In the genomic region with DNA sequence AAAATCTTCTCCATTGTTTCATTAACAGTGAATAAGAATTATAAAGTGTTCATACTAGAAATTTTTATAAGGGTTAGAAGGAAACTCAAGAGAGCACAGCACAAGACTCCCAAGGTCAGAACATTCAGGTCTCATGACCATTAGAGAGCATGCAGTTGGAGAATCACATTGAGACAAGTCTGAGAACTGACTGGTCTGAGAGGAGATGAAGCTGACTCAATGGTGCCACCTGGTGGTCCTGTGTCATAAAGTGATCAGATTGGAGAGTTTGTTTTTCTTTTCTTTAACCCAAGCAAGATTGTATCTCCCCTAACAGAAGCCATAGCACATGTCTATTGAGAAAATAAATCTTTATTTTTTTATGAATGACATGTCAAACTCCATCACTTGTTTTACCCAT, we compare ENCODE assay signal across 8 mouse cellular contexts.
A peak's percentile ranks its signal among the peaks of the same experiment; 100 is the strongest.
DNase-seq lines count a peak whose midpoint lies in the region; ATAC-seq and TF ChIP-seq lines count a peak whose summit lies in the region.

No protein-coding gene starts in this region.

- no peak for TF ChIP-seq EP300 in heart, adult 2 months (IDR thresholded peaks at IDR 0.05; ENCODE audit: insufficient read depth, low read depth, low read length)

- H3K27ac ChIP-seq in heart, adult 2 months: no peak overlapping the region
- no peak overlapping the region for H3K27ac ChIP-seq in heart, embryonic 11.5 days (ENCODE audit: low read depth, low read length)
- H3K27ac ChIP-seq in forebrain, embryonic 13.5 days: no peak overlapping the region
- no peak overlapping the region for H3K27ac ChIP-seq in hindbrain, embryonic 16.5 days (ENCODE audit: low read depth, low read length)

- peak in 1 of 2 experiments; percentile 6 for DNase-seq in heart, adult 2 months
- peak; percentile 15 for DNase-seq in c-Kit-positive CD71-positive TER-119-positive erythroid progenitor cells, embryonic 14.5 days (ENCODE audit: low spot score)
- DNase-seq in left cerebral cortex, adult 11 months (ENCODE audit: low spot score): peak; percentile 54
- DNase-seq in right cerebral cortex, postnatal 36 days (ENCODE audit: low spot score in 2 of 2): peak; percentile 52 to 59

- H3K9ac ChIP-seq in heart, adult 2 months (ENCODE audit: low read depth, low read length): no peak overlapping the region
- no peak overlapping the region for H3K9ac ChIP-seq in heart, embryonic 11.5 days (ENCODE audit: low read depth, low read length)
- no peak overlapping the region for H3K9ac ChIP-seq in forebrain, embryonic 13.5 days
- no peak overlapping the region for H3K9ac ChIP-seq in hindbrain, embryonic 16.5 days (ENCODE audit: low read depth, low read length)

- H3K36me3 ChIP-seq in heart, adult 2 months (ENCODE audit: control insufficient read depth, insufficient read depth, low read length): no peaks in the 10 kb centered on the region
- no peaks in the 10 kb centered on the region for H3K36me3 ChIP-seq in heart, embryonic 11.5 days (ENCODE audit: control insufficient read depth, insufficient read depth, low read length)
- no peaks in the 10 kb centered on the region for H3K36me3 ChIP-seq in forebrain, embryonic 13.5 days (ENCODE audit: poor library complexity, severe bottlenecking)
- H3K36me3 ChIP-seq in hindbrain, embryonic 16.5 days (ENCODE audit: control insufficient read depth, insufficient read depth, low read length): no peaks in the 10 kb centered on the region

- ATAC-seq in heart, embryonic 11.5 days (replicated peaks; ENCODE audit: insufficient number of reproducible peaks, low FRiP score, low TSS enrichment): no peak
- peak; percentile 90 for ATAC-seq in forebrain, embryonic 13.5 days
- ATAC-seq in hindbrain, embryonic 16.5 days: peak; percentile 88
- peak; percentile 87 for ATAC-seq in megakaryocyte progenitor cell, adult 5-6 weeks (replicated peaks; ENCODE audit: poor library complexity)

- no peaks in the 10 kb centered on the region for H3K79me2 ChIP-seq in heart, adult 2 months (replicated peaks; ENCODE audit: control insufficient read depth, insufficient read depth, low read length)

- TF ChIP-seq POLR2A in heart, adult 2 months (IDR thresholded peaks at IDR 0.05; ENCODE audit: insufficient read depth, low read depth, low read length): no peak

- no peak overlapping the region for H3K4me3 ChIP-seq in heart, adult 2 months
- no peak overlapping the region for H3K4me3 ChIP-seq in heart, embryonic 11.5 days (ENCODE audit: low read depth, low read length)
- no peak overlapping the region for H3K4me3 ChIP-seq in forebrain, embryonic 13.5 days
- H3K4me3 ChIP-seq in hindbrain, embryonic 16.5 days (ENCODE audit: low read length): no peak overlapping the region

- no peaks in the 10 kb centered on the region for H3K27me3 ChIP-seq in heart, adult 2 months (ENCODE audit: control insufficient read depth, insufficient read depth, low read length)
- no peaks in the 10 kb centered on the region for H3K27me3 ChIP-seq in heart, embryonic 11.5 days (ENCODE audit: control insufficient read depth, insufficient read depth, low read length)
- no peaks in the 10 kb centered on the region for H3K27me3 ChIP-seq in forebrain, embryonic 13.5 days
- no peaks in the 10 kb centered on the region for H3K27me3 ChIP-seq in hindbrain, embryonic 16.5 days (replicated peaks; ENCODE audit: control insufficient read depth, insufficient read depth, low read length)

- H3K4me1 ChIP-seq in heart, adult 2 months (ENCODE audit: control insufficient read depth, insufficient read depth, low read length): no peaks in the 10 kb centered on the region
- no peaks in the 10 kb centered on the region for H3K4me1 ChIP-seq in heart, embryonic 11.5 days (ENCODE audit: control insufficient read depth, insufficient read depth, low read length)
- no peaks in the 10 kb centered on the region for H3K4me1 ChIP-seq in forebrain, embryonic 13.5 days
- H3K4me1 ChIP-seq in hindbrain, embryonic 16.5 days (ENCODE audit: control insufficient read depth, insufficient read depth, low read depth, low read length): no peaks in the 10 kb centered on the region

- H3K9me3 ChIP-seq in heart, embryonic 11.5 days (replicated peaks; ENCODE audit: control insufficient read depth, low read length): no peaks in the 10 kb centered on the region
- no peaks in the 10 kb centered on the region for H3K9me3 ChIP-seq in forebrain, embryonic 13.5 days (replicated peaks)
- no peaks in the 10 kb centered on the region for H3K9me3 ChIP-seq in hindbrain, embryonic 16.5 days (ENCODE audit: control insufficient read depth, low read length)

- intact Hi-C loops in heart, adult 2 months (cut with DNase I): no loop called here

- H3K4me2 ChIP-seq in heart, embryonic 11.5 days: no peak overlapping the region
- H3K4me2 ChIP-seq in forebrain, embryonic 13.5 days: no peak overlapping the region
- H3K4me2 ChIP-seq in hindbrain, embryonic 16.5 days (ENCODE audit: low read length): no peak overlapping the region

- TF ChIP-seq CTCF in heart, adult 2 months (IDR thresholded peaks at IDR 0.05): peak; percentile 75
